8 mouse cellular contexts compared by ENCODE assay signal in the genomic region with DNA sequence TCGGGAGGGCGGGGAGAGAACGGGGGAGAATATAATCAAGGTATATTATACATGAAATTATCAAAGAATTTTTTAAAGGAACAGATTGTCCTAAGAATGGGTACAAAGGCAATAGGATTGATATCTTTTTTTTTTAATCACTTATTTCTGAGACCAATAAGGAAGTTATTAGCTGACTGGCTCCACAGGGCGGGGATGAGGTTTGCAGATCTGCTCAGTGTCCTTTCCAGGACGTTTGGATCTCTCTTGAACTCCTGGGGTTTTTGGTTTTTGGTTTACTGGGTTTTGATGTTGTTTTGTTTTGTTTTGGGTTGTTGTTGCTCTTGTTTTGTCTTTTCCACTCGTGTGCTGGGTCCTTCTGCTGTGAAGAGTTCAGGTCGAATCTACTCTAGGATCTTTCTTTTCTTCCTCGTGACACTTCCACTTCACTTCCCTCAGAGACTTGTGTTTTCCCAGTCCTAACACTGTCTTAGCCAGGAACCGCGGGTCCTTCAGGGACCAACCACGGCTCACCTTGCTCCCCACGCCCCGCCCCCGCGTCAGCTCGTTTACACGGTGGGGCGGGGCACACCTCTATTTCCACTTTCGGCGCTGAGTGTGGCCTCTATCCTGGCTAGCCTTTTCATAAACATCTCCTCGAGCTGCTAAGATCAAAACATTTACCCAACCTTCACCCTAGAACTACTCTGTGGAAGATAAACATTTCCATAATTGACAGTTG. TPM values are rescaled to one million over a fixed set of nuclear protein-coding genes. Genes with fewer than 3 reads are reported as not detected.
DNase-seq lines count a peak whose midpoint lies in the region; ATAC-seq and TF ChIP-seq lines count a peak whose summit lies in the region.

No protein-coding gene starts in this region.

- H3K27me3 ChIP-seq in forebrain, embryonic 12.5 days, result peaks cover 13% of the 10 kb centered on the region
- no peaks in the 10 kb centered on the region for H3K27me3 ChIP-seq in hindbrain, embryonic 12.5 days
- no peaks in the 10 kb centered on the region for H3K27me3 ChIP-seq in limb, embryonic 14.5 days (ENCODE audit: control insufficient read depth, insufficient read depth, low read length)
- H3K27me3 ChIP-seq in midbrain, embryonic 13.5 days, result 0 out of 2 replicates have a peak, but pooled peaks cover 2% of the 10 kb centered on the region
- H3K27me3 ChIP-seq in stomach, embryonic 14.5 days (ENCODE audit: control insufficient read depth, insufficient read depth, low read length), result no peaks in the 10 kb centered on the region

- WGBS in forebrain, embryonic 12.5 days, result 17% methylated on average over 21 of the region's 21 CpGs
- 16% methylated on average over 21 of the region's 21 CpGs for WGBS in hindbrain, embryonic 12.5 days
- 14% methylated on average over 21 of the region's 21 CpGs for WGBS in limb, embryonic 14.5 days
- 18% methylated on average over 21 of the region's 21 CpGs for WGBS in midbrain, embryonic 13.5 days
- WGBS in stomach, embryonic 14.5 days, result 12% methylated on average over 21 of the region's 21 CpGs

- peak overlapping the region; percentile 30 for H3K9ac ChIP-seq in forebrain, embryonic 12.5 days
- peak overlapping the region; percentile 52 for H3K9ac ChIP-seq in hindbrain, embryonic 12.5 days
- peak overlapping the region; percentile 44 for H3K9ac ChIP-seq in limb, embryonic 14.5 days (ENCODE audit: low read depth, low read length, severe bottlenecking)
- H3K9ac ChIP-seq in midbrain, embryonic 13.5 days (replicated peaks), result peak overlapping the region; percentile 62
- peak overlapping the region; percentile 28; the same call in 1 of the 2 replicates for H3K9ac ChIP-seq in stomach, embryonic 14.5 days (replicated peaks; ENCODE audit: low read depth, low read length)

- H3K4me2 ChIP-seq in forebrain, embryonic 12.5 days, result peak overlapping the region; percentile 73
- H3K4me2 ChIP-seq in hindbrain, embryonic 12.5 days (replicated peaks), result peak overlapping the region; percentile 79
- H3K4me2 ChIP-seq in limb, embryonic 14.5 days (replicated peaks; ENCODE audit: low read depth, low read length, severe bottlenecking), result peak overlapping the region; percentile 56
- peak overlapping the region; percentile 78 for H3K4me2 ChIP-seq in midbrain, embryonic 13.5 days (replicated peaks)
- peak overlapping the region; percentile 64 for H3K4me2 ChIP-seq in stomach, embryonic 14.5 days (replicated peaks; ENCODE audit: low read depth, low read length)

- no peak overlapping the region for H3K27ac ChIP-seq in forebrain, embryonic 12.5 days
- peak overlapping the region; percentile 40; the same call in 1 of the 2 replicates for H3K27ac ChIP-seq in hindbrain, embryonic 12.5 days
- H3K27ac ChIP-seq in limb, embryonic 14.5 days (replicated peaks; ENCODE audit: low read depth, low read length), result no peak overlapping the region; the same call in 1 of the 2 replicates
- H3K27ac ChIP-seq in midbrain, embryonic 13.5 days, result peak overlapping the region; percentile 51
- peak overlapping the region; percentile 48; the same call in 1 of the 2 replicates for H3K27ac ChIP-seq in stomach, embryonic 14.5 days (ENCODE audit: low read length)

- TF ChIP-seq POLR2A in limb, embryonic 14.5 days (IDR thresholded peaks at IDR 0.05; ENCODE audit: borderline replicate concordance, extremely low read depth, insufficient read depth, insufficient read length), result no peak

- H3K4me3 ChIP-seq in forebrain, embryonic 12.5 days (replicated peaks), result peak overlapping the region; percentile 44
- H3K4me3 ChIP-seq in hindbrain, embryonic 12.5 days, result peak overlapping the region; percentile 41
- H3K4me3 ChIP-seq in limb, embryonic 14.5 days (replicated peaks; ENCODE audit: low read length), result peak overlapping the region; percentile 41
- peak overlapping the region; percentile 45 for H3K4me3 ChIP-seq in midbrain, embryonic 13.5 days (replicated peaks)
- peak overlapping the region; percentile 39 for H3K4me3 ChIP-seq in stomach, embryonic 14.5 days (ENCODE audit: low read depth, low read length)

- no peaks in the 10 kb centered on the region for H3K36me3 ChIP-seq in forebrain, embryonic 12.5 days (replicated peaks)
- no peaks in the 10 kb centered on the region for H3K36me3 ChIP-seq in hindbrain, embryonic 12.5 days
- no peaks in the 10 kb centered on the region for H3K36me3 ChIP-seq in limb, embryonic 14.5 days (ENCODE audit: control insufficient read depth, insufficient read depth, low read length)
- no peaks in the 10 kb centered on the region for H3K36me3 ChIP-seq in midbrain, embryonic 13.5 days
- no peaks in the 10 kb centered on the region for H3K36me3 ChIP-seq in stomach, embryonic 14.5 days (ENCODE audit: control insufficient read depth, insufficient read depth, low read length)

- peaks cover 16% of the 10 kb centered on the region for H3K4me1 ChIP-seq in forebrain, embryonic 12.5 days
- peaks cover 6% of the 10 kb centered on the region for H3K4me1 ChIP-seq in hindbrain, embryonic 12.5 days
- H3K4me1 ChIP-seq in limb, embryonic 14.5 days (ENCODE audit: control insufficient read depth, insufficient read depth, low read length), result no peaks in the 10 kb centered on the region; the same call in 1 of the 2 replicates
- peaks cover 17% of the 10 kb centered on the region for H3K4me1 ChIP-seq in midbrain, embryonic 13.5 days (replicated peaks)
- H3K4me1 ChIP-seq in stomach, embryonic 14.5 days (ENCODE audit: control insufficient read depth, insufficient read depth, low read length), result peaks cover 6% of the 10 kb centered on the region; the same call in 1 of the 2 replicates

- ATAC-seq in forebrain, embryonic 12.5 days (ENCODE audit: low FRiP score), result peak; percentile 91
- ATAC-seq in hindbrain, embryonic 12.5 days (ENCODE audit: low FRiP score), result peak; percentile 79
- ATAC-seq in limb, embryonic 14.5 days (ENCODE audit: low FRiP score, low read depth), result peak; percentile 71; the same call in 1 of the 2 replicates
- peak; percentile 75 for ATAC-seq in midbrain, embryonic 13.5 days
- peak; percentile 89 for ATAC-seq in stomach, embryonic 14.5 days (ENCODE audit: insufficient number of reproducible peaks, insufficient read depth, low FRiP score, low read depth)

- no peaks in the 10 kb centered on the region for H3K9me3 ChIP-seq in forebrain, embryonic 12.5 days
- peaks cover 4% of the 10 kb centered on the region; the same call in 1 of the 2 replicates for H3K9me3 ChIP-seq in hindbrain, embryonic 12.5 days (replicated peaks)
- 0 out of 2 replicates have a peak, but pooled peaks cover 4% of the 10 kb centered on the region for H3K9me3 ChIP-seq in limb, embryonic 14.5 days (ENCODE audit: control insufficient read depth, low read length)
- no peaks in the 10 kb centered on the region for H3K9me3 ChIP-seq in midbrain, embryonic 13.5 days
- H3K9me3 ChIP-seq in stomach, embryonic 14.5 days (ENCODE audit: control insufficient read depth, low read depth, low read length), result no peaks in the 10 kb centered on the region

- peak; percentile 47 for DNase-seq in NIH3T3 (ENCODE audit: low read depth)
- peak; percentile 78 for DNase-seq in c-Kit-positive CD71-positive TER-119-positive erythroid progenitor cells, embryonic 14.5 days (ENCODE audit: low spot score)
- peak; percentile 63 for DNase-seq in limb, embryonic 14.5 days (ENCODE audit: low spot score)
- DNase-seq in right cerebral cortex, adult 18-20 months, result no peak

RNA-seq across cellular contexts. Expression of a gene that starts 26.3 kb away (rescaled TPM):
- polyA plus RNA-seq in forebrain, embryonic 12.5 days (2016; fragmentation: Nextera tagmentation; extraction: Ambion mirVana), result 1.4 and 2.0 TPM in 2 replicates
- 2.4 and 2.7 TPM in 2 replicates for polyA plus RNA-seq in hindbrain, embryonic 12.5 days (2016; fragmentation: Nextera tagmentation; extraction: Ambion mirVana)
- 4.3 and 6.3 TPM in 2 replicates for polyA plus RNA-seq in limb, embryonic 14.5 days (2012; rRNA removed)
- polyA plus RNA-seq in limb, embryonic 14.5 days (2014; fragmentation: Nextera tagmentation; extraction: Ambion mirVana), result 8.1 TPM in 2 replicates
- 2.2 and 2.6 TPM in 2 replicates for polyA plus RNA-seq in midbrain, embryonic 13.5 days (2015; fragmentation: Nextera tagmentation; extraction: Ambion mirVana)
- polyA plus RNA-seq in stomach, embryonic 14.5 days (2014; fragmentation: Nextera tagmentation; extraction: Ambion mirVana), result 13.3 and 17.1 TPM in 2 replicates

RNA-seq across cellular contexts. Expression of a gene that starts 37.6 kb away (rescaled TPM):
- 6.4 and 7.9 TPM in 2 replicates for polyA plus RNA-seq in forebrain, embryonic 12.5 days (2016; fragmentation: Nextera tagmentation; extraction: Ambion mirVana)
- 10.3 and 10.4 TPM in 2 replicates for polyA plus RNA-seq in hindbrain, embryonic 12.5 days (2016; fragmentation: Nextera tagmentation; extraction: Ambion mirVana)
- 23.0 and 23.4 TPM in 2 replicates for polyA plus RNA-seq in limb, embryonic 14.5 days (2012; rRNA removed)
- 14.1 and 17.1 TPM in 2 replicates for polyA plus RNA-seq in limb, embryonic 14.5 days (2014; fragmentation: Nextera tagmentation; extraction: Ambion mirVana)
- 10.7 and 11.1 TPM in 2 replicates for polyA plus RNA-seq in midbrain, embryonic 13.5 days (2015; fragmentation: Nextera tagmentation; extraction: Ambion mirVana)
- polyA plus RNA-seq in stomach, embryonic 14.5 days (2014; fragmentation: Nextera tagmentation; extraction: Ambion mirVana), result 13.5 and 17.4 TPM in 2 replicates

Comparison
In these comparisons a context has a peak if more than half of its experiments do, and no peak if none do; other contexts are left out.
1. H3K27ac ChIP-seq: peak in hindbrain, embryonic 12.5 days (single experiment), midbrain, embryonic 13.5 days (single experiment) and stomach, embryonic 14.5 days (single experiment); none in forebrain, embryonic 12.5 days (single experiment) and limb, embryonic 14.5 days (single experiment).
2. Peak in every context shown above with its lines, with median percentiles within 50 percentile points of each other: ATAC-seq, H3K4me2 ChIP-seq, H3K4me3 ChIP-seq and H3K9ac ChIP-seq.